Mouse (Mus musculus) kidney, postnatal 0 days (tissue): Measurements from ENCODE around the gene Clec2i. TPM values are rescaled to one million over a fixed set of nuclear protein-coding genes. Genes with fewer than 3 reads are reported as not detected.

Source experiments
- ATAC-seq: fragments of 200-750 bp; cut with Nextera tagmentation; replicated peaks from 2 replicates; pipeline ENCODE4 v1.8.0; 2017; ENCODE audit warnings: low read depth, moderate number of reproducible peaks, moderate TSS enrichment, moderate library complexity; ENCODE audit not compliant: low FRiP score
- DNase-seq: peaks from one replicate; pipeline ENCODE4 v3.0.0-alpha.2; 2016; ENCODE audit warnings: low spot score
- H3K27ac ChIP-seq: fragments of 300-500 bp; sonication (generic); 2 replicates; pipeline ENCODE4 v1.5.1; 2014; ENCODE audit warnings: mild to moderate bottlenecking
- H3K27me3 ChIP-seq: fragments of 300-500 bp; sonication (generic); 2 replicates; pipeline ENCODE4 v1.6.1; 2014; ENCODE audit warnings: low read length, mixed read lengths; ENCODE audit not compliant: insufficient read depth
- H3K36me3 ChIP-seq: fragments of 300-500 bp; sonication (generic); 2 replicates; pipeline ENCODE4 v1.6.1; 2014; ENCODE audit warnings: low read length, mixed read lengths; ENCODE audit not compliant: insufficient read depth
- H3K4me1 ChIP-seq: fragments of 300-500 bp; sonication (generic); replicated peaks from 2 replicates; pipeline ENCODE4 v1.6.1; 2014; ENCODE audit warnings: antibody characterized with exemption, low read length, mixed read lengths; ENCODE audit not compliant: insufficient read depth
- H3K4me2 ChIP-seq: fragments of 300-500 bp; sonication (generic); 2 replicates; pipeline ENCODE4 v1.6.1; 2014; ENCODE audit warnings: mild to moderate bottlenecking, low read length, moderate library complexity, mixed read lengths
- H3K4me3 ChIP-seq: fragments of 300-500 bp; sonication (generic); replicated peaks from 2 replicates; pipeline ENCODE4 v1.5.1; 2014; ENCODE audit warnings: low read depth, low read length
- H3K9ac ChIP-seq: fragments of 300-500 bp; sonication (generic); 2 replicates; pipeline ENCODE4 v1.6.1; 2014; ENCODE audit warnings: low read depth, low read length
- H3K9me3 ChIP-seq: fragments of 300-500 bp; sonication (generic); replicated peaks from 2 replicates; pipeline ENCODE4 v1.6.1; 2016; ENCODE audit warnings: low read length, inconsistent platforms, mixed read lengths
- CTCF ChIP-seq: IDR thresholded peaks from 2 replicates; pipeline ENCODE4 v1.5.1; 2016; ENCODE audit warnings: antibody characterized with exemption, low read depth, mild to moderate bottlenecking, moderate library complexity
- WGBS: fragments of 180-500 bp; shearing (Covaris S2); extraction: QIAGEN DNeasy Blood & Tissue Kit; methylation state at CpG from one replicate; pipeline ENCODE4 v1.1.7; 2014; 5-methylcytosine and 5-hydroxymethylcytosine counted together
- polyA plus RNA-seq: library from polyadenylated mRNA; unstranded; fragments of >200 nt; fragmentation: Nextera tagmentation; extraction: Ambion mirVana; gene quantifications from 2 replicates; pipeline ENCODE4 v1.2.1, GENCODE M21; 2015

Gene Clec2i
- polyA plus RNA-seq, 1 experiment from 2014 or later = 0.12 TPM

DNA sequence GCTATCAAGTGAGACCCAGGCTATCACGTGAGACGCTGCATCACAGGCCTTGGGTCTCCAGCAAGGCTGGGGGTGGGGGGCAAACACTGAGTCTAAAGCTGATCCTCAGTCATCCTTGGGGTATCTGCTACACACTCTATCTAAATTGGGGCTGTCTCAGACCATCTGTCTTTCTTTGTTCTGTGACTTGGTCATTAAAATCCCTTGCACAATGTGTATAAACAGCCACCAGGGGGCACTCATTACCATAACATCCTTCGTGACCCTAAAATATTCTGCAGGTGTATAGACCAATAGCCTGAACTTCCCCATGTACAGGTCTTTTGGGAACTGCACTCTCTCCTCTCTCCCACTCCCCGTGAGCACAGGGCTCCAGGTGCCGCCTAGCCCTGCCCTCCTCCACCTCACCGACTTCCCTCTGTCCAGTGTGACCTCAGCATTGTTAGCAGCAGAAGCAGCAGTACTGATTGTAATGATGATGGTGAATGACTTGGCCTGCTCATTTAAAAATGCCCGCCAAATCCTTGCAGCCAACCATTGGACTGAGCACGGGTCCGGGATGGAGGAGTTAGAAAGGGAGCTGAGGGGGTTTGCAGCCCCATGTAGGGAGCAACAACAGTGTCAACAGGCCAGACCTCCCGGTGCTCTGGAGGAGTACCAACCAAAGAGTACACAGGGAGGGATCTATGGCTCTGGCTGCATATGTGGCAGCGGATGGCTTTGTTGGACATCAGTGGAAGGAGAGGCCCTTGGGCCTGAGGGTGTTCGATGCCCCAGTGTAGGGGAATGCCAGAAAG is 33.2 kb upstream of the Clec2i start:
- ATAC-seq (peak; percentile 40; the same call in 1 of the 2 replicates), DNase-seq (peak; percentile 84)
- no peaks in the 10 kb centered on the region for H3K9me3 ChIP-seq
- H3K4me1 ChIP-seq = no peaks in the 10 kb centered on the region; the same call in 1 of the 2 replicates
- H3K27ac ChIP-seq = no peak overlapping the region
- no peaks in the 10 kb centered on the region for H3K36me3 ChIP-seq
- no peak overlapping the region for H3K4me2 ChIP-seq
- no peak overlapping the region for H3K9ac ChIP-seq
- H3K27me3 ChIP-seq = no peaks in the 10 kb centered on the region
- peak; percentile 86 for TF ChIP-seq CTCF
- H3K4me3 ChIP-seq = no peak overlapping the region
- 54% methylated on average over 12 of the region's 12 CpGs for WGBS

DNA sequence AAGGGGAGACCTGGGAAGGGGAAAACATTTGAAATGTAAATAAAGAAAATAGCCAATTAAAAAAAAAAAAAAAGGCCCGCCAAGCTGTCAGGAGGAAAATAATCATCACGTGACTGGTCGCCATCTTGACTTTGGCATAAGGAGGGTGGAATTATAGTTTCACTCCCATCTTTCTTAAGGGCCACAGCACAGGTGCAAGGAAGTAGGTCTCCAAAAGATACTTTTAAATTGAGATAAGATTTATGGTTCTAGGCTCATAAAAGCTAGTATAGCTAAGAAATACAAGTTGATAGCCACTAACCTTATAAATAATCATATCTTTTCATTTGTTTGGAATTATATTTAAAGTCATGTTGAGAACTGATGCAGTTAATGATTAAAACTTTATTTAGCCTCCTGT is 32.5 kb upstream of the Clec2i start:
- Histone ChIP-seq H3K27me3 (no peaks in the 10 kb centered on the region), H3K4me1 (no peaks in the 10 kb centered on the region; the same call in 1 of the 2 replicates), H3K27ac (no peak overlapping the region), H3K4me3 (no peak overlapping the region), H3K9ac (no peak overlapping the region), H3K9me3 (no peaks in the 10 kb centered on the region), H3K36me3 (no peaks in the 10 kb centered on the region), H3K4me2 (no peak overlapping the region)
- ATAC-seq (no peak), DNase-seq (no peak)
- 86% methylated on average over 3 of the region's 3 CpGs for WGBS
- no peak for TF ChIP-seq CTCF

DNA sequence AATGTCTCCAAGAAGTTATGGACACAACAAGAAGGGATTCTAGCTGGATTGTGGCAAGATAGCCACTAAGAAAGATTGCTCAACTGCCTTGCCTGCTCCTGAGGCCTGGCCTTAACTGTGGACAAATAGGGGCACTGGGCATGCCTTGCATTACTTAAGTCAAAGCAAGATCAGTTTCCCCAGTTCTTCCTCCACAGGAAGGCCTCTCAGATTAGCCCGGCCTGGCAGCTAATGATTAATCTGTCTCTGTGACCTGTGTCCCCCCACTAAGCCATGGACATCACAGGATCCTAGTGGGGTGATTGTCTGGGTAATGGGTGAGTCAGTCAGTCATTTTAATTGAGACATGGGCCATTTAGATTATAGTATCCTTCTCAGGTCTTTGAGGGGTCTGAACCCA is 31.9 kb upstream of the Clec2i start:
- 52% methylated on average over 1 of the region's 1 CpGs for WGBS
- H3K4me2 ChIP-seq = no peak overlapping the region
- no peak overlapping the region for H3K4me3 ChIP-seq
- no peaks in the 10 kb centered on the region for H3K36me3 ChIP-seq
- ATAC-seq (no peak), DNase-seq (no peak)
- no peaks in the 10 kb centered on the region for H3K27me3 ChIP-seq
- TF ChIP-seq CTCF = no peak
- no peaks in the 10 kb centered on the region; the same call in 1 of the 2 replicates for H3K4me1 ChIP-seq
- no peak overlapping the region for H3K27ac ChIP-seq
- H3K9me3 ChIP-seq = no peaks in the 10 kb centered on the region
- no peak overlapping the region for H3K9ac ChIP-seq

DNA sequence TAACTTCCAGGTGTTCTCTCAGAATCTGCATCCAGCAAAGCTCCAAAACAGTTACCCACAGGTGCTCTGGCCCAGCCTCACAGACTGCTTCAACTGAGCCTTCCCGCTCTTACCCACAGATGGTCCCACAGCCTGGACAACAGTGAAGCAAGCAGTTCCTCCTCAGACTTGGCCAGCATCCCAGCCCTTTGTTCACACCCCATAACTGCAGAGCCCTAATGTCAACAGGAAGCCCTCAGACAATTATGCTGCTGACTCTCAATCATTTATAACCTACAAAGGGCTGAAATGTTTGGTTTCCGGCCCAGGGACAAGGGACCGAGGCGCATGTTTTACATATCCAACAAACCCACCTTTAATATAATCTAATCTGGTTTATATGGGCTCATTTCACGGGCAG is 31.1 kb upstream of the Clec2i start:
- Histone ChIP-seq H3K4me2 (no peak overlapping the region), H3K9me3 (no peaks in the 10 kb centered on the region), H3K36me3 (no peaks in the 10 kb centered on the region), H3K9ac (no peak overlapping the region), H3K4me1 (no peaks in the 10 kb centered on the region; the same call in 1 of the 2 replicates), H3K4me3 (no peak overlapping the region), H3K27ac (no peak overlapping the region), H3K27me3 (no peaks in the 10 kb centered on the region)
- 48% methylated on average over 5 of the region's 5 CpGs for WGBS
- TF ChIP-seq CTCF = no peak
- ATAC-seq (no peak; the same call in 1 of the 2 replicates), DNase-seq (peak; percentile 87)

DNA sequence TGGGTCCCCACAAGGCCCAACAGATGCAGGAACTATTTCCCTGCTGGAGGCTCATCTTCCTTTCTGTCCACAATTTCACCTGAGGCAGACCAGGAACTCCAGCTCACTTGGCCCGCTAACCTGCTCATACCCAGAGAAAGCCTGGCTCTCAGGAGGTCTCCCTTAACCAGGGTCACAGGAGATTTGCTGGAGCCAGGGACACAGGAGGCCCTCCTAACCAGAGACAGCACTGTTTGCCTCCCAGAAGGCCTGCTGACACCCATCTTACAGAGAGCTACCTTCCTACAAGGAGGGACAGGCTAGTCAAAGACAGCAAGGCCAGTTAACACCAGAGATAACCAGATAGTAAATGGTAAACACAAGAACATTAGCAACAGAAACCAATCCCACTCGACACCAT is 29.4 kb upstream of the Clec2i start:
- Histone ChIP-seq H3K27me3 (no peaks in the 10 kb centered on the region), H3K27ac (no peak overlapping the region), H3K9ac (no peak overlapping the region), H3K4me2 (no peak overlapping the region), H3K36me3 (no peaks in the 10 kb centered on the region), H3K4me1 (no peaks in the 10 kb centered on the region; the same call in 1 of the 2 replicates), H3K9me3 (no peaks in the 10 kb centered on the region), H3K4me3 (no peak overlapping the region)
- DNase-seq (no peak), ATAC-seq (no peak)
- 93% methylated on average over 2 of the region's 2 CpGs for WGBS
- TF ChIP-seq CTCF = no peak

DNA sequence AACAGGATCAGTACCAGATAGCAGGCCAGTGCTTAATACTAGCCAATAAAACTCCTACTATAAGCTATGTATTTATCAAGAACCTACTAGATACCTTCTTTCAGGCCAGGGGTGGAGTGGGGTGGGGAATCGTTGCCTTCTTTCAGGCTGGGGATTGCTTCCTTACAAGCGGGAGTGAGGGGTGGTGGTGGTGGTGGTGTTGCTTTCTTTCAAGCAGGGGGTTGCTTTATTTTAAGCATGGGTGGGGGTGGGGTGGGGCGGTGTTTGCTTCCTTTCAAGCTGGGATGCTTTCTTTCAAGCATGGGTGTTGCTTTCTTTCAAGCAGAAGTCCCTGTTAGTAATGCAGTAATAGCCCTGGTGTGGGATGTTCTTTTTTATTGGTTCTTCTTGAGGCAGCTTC is 18.5 kb upstream of the Clec2i start:
- ATAC-seq = no peak
- WGBS = 30% methylated on average over 3 of the region's 3 CpGs
- no peak for TF ChIP-seq CTCF
- Histone ChIP-seq H3K27me3 (no peaks in the 10 kb centered on the region), H3K27ac (no peak overlapping the region), H3K4me3 (no peak overlapping the region), H3K4me2 (no peak overlapping the region), H3K36me3 (no peaks in the 10 kb centered on the region), H3K4me1 (no peaks in the 10 kb centered on the region), H3K9me3 (no peaks in the 10 kb centered on the region), H3K9ac (no peak overlapping the region)
- no peak for DNase-seq
